Mouse (Mus musculus): Measurements from ENCODE around the gene Ranbp3. TPM values are rescaled to one million over a fixed set of nuclear protein-coding genes. Genes with fewer than 3 reads are reported as not detected.
A peak's percentile ranks its signal among the peaks of the same experiment; 100 is the strongest.

Gene Ranbp3
- total and polyA plus RNA-seq, 2 experiments, result 14.3 to 38.7 TPM

DNA sequence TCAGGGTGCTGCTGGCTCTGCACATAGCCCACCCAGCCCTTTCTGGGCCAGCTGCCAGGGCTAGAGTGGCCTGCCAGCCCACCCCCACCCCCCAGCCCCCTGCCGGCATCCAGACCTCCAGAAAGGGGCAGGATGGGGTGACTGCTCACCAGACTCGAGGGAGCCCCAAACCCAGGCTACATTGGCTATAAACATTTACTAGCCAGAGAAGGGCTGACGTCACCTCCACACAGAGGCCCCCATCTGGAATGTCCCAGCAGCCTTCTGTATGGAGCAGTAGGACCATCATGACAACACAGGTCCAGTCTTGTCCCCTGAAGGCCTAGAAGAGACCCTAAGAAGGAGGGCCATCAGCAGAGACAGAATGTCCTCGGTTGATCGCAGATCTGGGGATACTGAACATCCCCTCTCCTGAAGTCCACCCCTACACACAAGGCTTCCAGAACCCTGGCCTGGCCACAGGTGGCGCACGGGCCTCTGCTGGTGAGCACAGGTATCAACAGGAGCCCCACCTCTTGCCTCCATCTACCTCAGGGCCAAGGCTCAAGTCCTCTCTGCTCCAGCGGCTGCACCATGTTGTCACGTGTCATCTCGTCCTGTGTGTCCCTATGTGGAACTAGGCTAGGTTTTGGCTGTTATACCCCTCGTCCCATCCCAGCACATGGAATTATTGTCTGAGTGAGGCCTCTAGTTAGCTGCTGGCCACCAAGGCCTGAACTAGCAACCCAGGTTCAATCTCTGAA lies 50.5 kb downstream of the Ranbp3 start:
- no peaks in the 10 kb centered on the region for H3K36me3 ChIP-seq (ENCODE audit: control insufficient read depth, insufficient read depth, low read length)
- H3K27ac ChIP-seq (replicated peaks; ENCODE audit: insufficient read depth, low read depth, low read length), result no peak overlapping the region
- TF ChIP-seq CTCF (IDR thresholded peaks at IDR 0.05; ENCODE audit: low read depth, low read length) (peak; percentile 26; the same call in 1 of the 2 replicates), POLR2A (IDR thresholded peaks at IDR 0.05; ENCODE audit: extremely low read depth, insufficient read depth, low read length) (no peak)
- peaks cover 3% of the 10 kb centered on the region; the same call in 1 of the 2 replicates for H3K27me3 ChIP-seq (ENCODE audit: control insufficient read depth, insufficient read depth, low read length)
- H3K9ac ChIP-seq (ENCODE audit: low read depth, low read length), result no peak overlapping the region
- H3K79me2 ChIP-seq (ENCODE audit: control insufficient read depth, insufficient read depth, low read length), result peaks cover 10% of the 10 kb centered on the region; the same call in 1 of the 2 replicates
- no peak for DNase-seq (ENCODE audit: extremely low read depth, low read depth, low spot score)
- H3K4me3 ChIP-seq (ENCODE audit: insufficient read depth, low read depth, low read length), result no peak overlapping the region
- peaks cover 4% of the 10 kb centered on the region; the same call in 1 of the 2 replicates for H3K4me1 ChIP-seq (ENCODE audit: control insufficient read depth, insufficient read depth, low read length)
- WGBS, result 89% methylated on average over 11 of the region's 11 CpGs

DNA sequence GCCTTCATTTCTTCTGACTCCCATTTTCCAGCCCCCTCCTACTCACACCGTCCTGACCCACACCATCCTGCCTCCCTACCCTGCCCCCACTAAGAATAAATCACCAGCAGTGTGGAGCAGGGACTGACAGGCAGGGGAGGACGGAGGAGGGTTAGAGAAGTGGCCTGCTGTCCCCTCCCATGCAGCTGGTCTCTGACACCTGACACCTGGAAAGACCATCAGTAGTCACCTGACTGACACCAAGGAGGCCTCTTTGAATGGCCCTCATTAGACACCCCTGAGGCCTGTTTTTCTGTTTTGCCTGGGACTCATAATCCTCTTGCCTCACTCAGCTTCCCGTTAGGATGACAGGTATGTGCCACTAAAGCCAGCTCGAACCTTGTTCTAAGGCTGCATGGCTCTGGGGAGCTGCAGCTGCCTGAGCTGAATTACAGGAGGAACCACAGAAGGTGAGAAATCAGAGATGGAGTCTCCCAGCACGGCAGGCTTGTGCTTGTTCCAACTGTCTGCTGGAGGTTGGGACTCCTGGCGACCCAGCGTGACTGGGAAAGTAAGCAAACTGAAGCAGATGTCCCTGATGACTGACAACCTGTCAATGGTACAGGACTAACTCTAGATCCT lies 54.0 kb downstream of the Ranbp3 start:
- no peaks in the 10 kb centered on the region for H3K36me3 ChIP-seq (ENCODE audit: control insufficient read depth, insufficient read depth, low read length)
- no peak overlapping the region for H3K9ac ChIP-seq (ENCODE audit: low read depth, low read length)
- H3K4me1 ChIP-seq (ENCODE audit: control insufficient read depth, insufficient read depth, low read length), result no peaks in the 10 kb centered on the region
- no peaks in the 10 kb centered on the region for H3K79me2 ChIP-seq (ENCODE audit: control insufficient read depth, insufficient read depth, low read length)
- H3K4me3 ChIP-seq (ENCODE audit: insufficient read depth, low read depth, low read length), result no peak overlapping the region
- TF ChIP-seq POLR2A (IDR thresholded peaks at IDR 0.05; ENCODE audit: extremely low read depth, insufficient read depth, low read length) (no peak), CTCF (IDR thresholded peaks at IDR 0.05; ENCODE audit: low read depth, low read length) (no peak)
- WGBS, result 32% methylated on average over 7 of the region's 7 CpGs
- no peak for DNase-seq (ENCODE audit: extremely low read depth, low read depth, low spot score)
- H3K27ac ChIP-seq (replicated peaks; ENCODE audit: insufficient read depth, low read depth, low read length), result no peak overlapping the region
- H3K27me3 ChIP-seq (ENCODE audit: control insufficient read depth, insufficient read depth, low read length), result peaks cover 3% of the 10 kb centered on the region; the same call in 1 of the 2 replicates

GRCm38 (mm10) chr17:56727659-56728058 lies 54.6 kb downstream of the Ranbp3 start:
- no peak overlapping the region for H3K9ac ChIP-seq (ENCODE audit: low read depth, low read length)
- H3K27me3 ChIP-seq (ENCODE audit: control insufficient read depth, insufficient read depth, low read length), result peaks cover 3% of the 10 kb centered on the region; the same call in 1 of the 2 replicates
- H3K79me2 ChIP-seq (ENCODE audit: control insufficient read depth, insufficient read depth, low read length), result no peaks in the 10 kb centered on the region
- TF ChIP-seq CTCF (IDR thresholded peaks at IDR 0.05; ENCODE audit: low read depth, low read length) (no peak), POLR2A (IDR thresholded peaks at IDR 0.05; ENCODE audit: extremely low read depth, insufficient read depth, low read length) (no peak)
- H3K4me1 ChIP-seq (ENCODE audit: control insufficient read depth, insufficient read depth, low read length), result no peaks in the 10 kb centered on the region
- H3K27ac ChIP-seq (replicated peaks; ENCODE audit: insufficient read depth, low read depth, low read length), result no peak overlapping the region
- WGBS, result 21% methylated on average over 12 of the region's 12 CpGs
- no peak overlapping the region for H3K4me3 ChIP-seq (ENCODE audit: insufficient read depth, low read depth, low read length)
- DNase-seq (ENCODE audit: extremely low read depth, low read depth, low spot score), result no peak
- no peaks in the 10 kb centered on the region for H3K36me3 ChIP-seq (ENCODE audit: control insufficient read depth, insufficient read depth, low read length)

DNA sequence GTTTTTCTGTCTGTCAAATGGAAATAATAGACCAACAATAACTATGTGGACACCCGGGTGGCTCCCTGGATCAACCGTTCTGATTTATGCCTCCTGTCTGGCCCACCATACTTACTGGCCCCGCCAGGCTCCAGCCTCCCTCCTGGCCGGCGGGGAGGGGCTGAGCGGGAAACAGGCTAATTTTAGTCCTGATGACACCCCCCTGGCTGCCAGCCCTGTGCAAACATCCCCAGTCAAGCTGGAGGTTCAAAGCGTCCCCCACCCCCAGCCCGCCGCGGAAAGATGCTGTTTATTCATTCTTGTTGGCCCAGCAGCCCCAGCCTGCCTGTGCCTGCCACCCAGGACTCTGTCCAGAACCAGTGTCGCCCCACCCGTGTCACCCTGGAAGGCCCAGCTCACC lies 55.0 kb downstream of the Ranbp3 start:
- Histone ChIP-seq H3K9ac (ENCODE audit: low read depth, low read length) (no peak overlapping the region), H3K4me1 (ENCODE audit: control insufficient read depth, insufficient read depth, low read length) (no peaks in the 10 kb centered on the region), H3K79me2 (ENCODE audit: control insufficient read depth, insufficient read depth, low read length) (no peaks in the 10 kb centered on the region), H3K27me3 (ENCODE audit: control insufficient read depth, insufficient read depth, low read length) (peaks cover 3% of the 10 kb centered on the region; the same call in 1 of the 2 replicates), H3K36me3 (ENCODE audit: control insufficient read depth, insufficient read depth, low read length) (no peaks in the 10 kb centered on the region), H3K27ac (replicated peaks; ENCODE audit: insufficient read depth, low read depth, low read length) (no peak overlapping the region), H3K4me3 (ENCODE audit: insufficient read depth, low read depth, low read length) (no peak overlapping the region)
- no peak for DNase-seq (ENCODE audit: extremely low read depth, low read depth, low spot score)
- no peak for TF ChIP-seq POLR2A (IDR thresholded peaks at IDR 0.05; ENCODE audit: extremely low read depth, insufficient read depth, low read length)
- TF ChIP-seq CTCF (IDR thresholded peaks at IDR 0.05; ENCODE audit: low read depth, low read length), result no peak
- 15% methylated on average over 12 of the region's 12 CpGs for WGBS

- Histone ChIP-seq H3K4me3 (ENCODE audit: insufficient read depth, low read depth, low read length) (no peak overlapping the region), H3K4me1 (ENCODE audit: control insufficient read depth, insufficient read depth, low read length) (no peaks in the 10 kb centered on the region), H3K9ac (ENCODE audit: low read depth, low read length) (no peak overlapping the region), H3K36me3 (ENCODE audit: control insufficient read depth, insufficient read depth, low read length) (no peaks in the 10 kb centered on the region), H3K79me2 (ENCODE audit: control insufficient read depth, insufficient read depth, low read length) (no peaks in the 10 kb centered on the region), H3K27ac (replicated peaks; ENCODE audit: insufficient read depth, low read depth, low read length) (no peak overlapping the region), H3K27me3 (ENCODE audit: control insufficient read depth, insufficient read depth, low read length) (peaks cover 3% of the 10 kb centered on the region; the same call in 1 of the 2 replicates)
- no peak for DNase-seq (ENCODE audit: extremely low read depth, low read depth, low spot score)
- no peak for TF ChIP-seq CTCF (IDR thresholded peaks at IDR 0.05; ENCODE audit: low read depth, low read length)
- TF ChIP-seq POLR2A (IDR thresholded peaks at IDR 0.05; ENCODE audit: extremely low read depth, insufficient read depth, low read length), result no peak
- WGBS, result 68% methylated on average over 6 of the region's 6 CpGs
These were observed 56.1 kb downstream of the Ranbp3 start for GRCm38 (mm10) chr17:56729151-56729550.

Measured in liver, adult 2 months (tissue).